Mouse (Mus musculus): ENCODE results near the gene Inpp4b.

DNA sequence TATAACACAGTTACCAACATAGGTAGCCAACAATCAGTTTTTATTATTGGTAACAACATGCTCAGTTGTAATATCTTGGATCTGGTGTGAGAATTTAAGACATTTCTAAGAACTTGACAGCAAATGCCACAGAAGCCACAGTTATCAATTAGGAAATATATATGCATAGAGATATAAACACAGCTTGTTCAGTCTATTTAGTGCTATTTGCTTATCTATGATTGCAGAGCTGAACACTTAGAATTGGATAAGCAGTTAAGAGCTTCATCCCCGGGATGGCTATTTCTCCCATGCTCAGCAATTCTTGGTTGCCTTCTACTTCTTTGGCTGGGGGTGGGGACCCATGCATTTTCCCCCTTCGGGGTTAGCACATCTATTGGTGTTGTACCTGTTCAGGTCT, 112.5 kb downstream of the Inpp4b start:
- no peak for TF ChIP-seq POLR2A (IDR thresholded peaks at IDR 0.05; ENCODE audit: control insufficient read depth, extremely low read depth, insufficient read depth, low read length, poor library complexity)
- no peak for TF ChIP-seq CTCF (IDR thresholded peaks at IDR 0.05; ENCODE audit: borderline replicate concordance, control insufficient read depth, extremely low read depth, insufficient read depth, low read length, poor library complexity)
